Mouse (Mus musculus) right cerebral cortex, adult 18-20 months (tissue): Measurements from ENCODE around the gene Clcc1.
"Not testable (repeated sequence)": the region's sequence is repeated elsewhere in the genome, so short reads cannot be mapped to it uniquely, and the experiment has no call there.

Experiments used
- DNase-seq: peaks from one replicate; pipeline ENCODE4 v3.0.0; 2022; ENCODE audit warnings: mixed read lengths

The Clcc1 gene

GRCm38 (mm10) chr3:108653710-108654379, at the start of gene Clcc1:
TSS of gene Clcc1 (plus strand) at chr3:108653913.
- DNase-seq: peak; percentile 97

GRCm38 (mm10) chr3:108608906-108609305, 44.8 kb upstream of the Clcc1 start:
- DNase-seq: no peak

- DNase-seq: no peak
These were observed 19.0 kb upstream of the Clcc1 start for GRCm38 (mm10) chr3:108634761-108635160.

- DNase-seq: no peak
These were observed 14.3 kb upstream of the Clcc1 start for GRCm38 (mm10) chr3:108639412-108639811.

GRCm38 (mm10) chr3:108640998-108641397, 12.7 kb upstream of the Clcc1 start:
- no peak for DNase-seq

- no peak for DNase-seq
These were observed 8.9 kb upstream of the Clcc1 start for GRCm38 (mm10) chr3:108644856-108645255.

GRCm38 (mm10) chr3:108646036-108646435, 7.7 kb upstream of the Clcc1 start:
- no peak for DNase-seq

GRCm38 (mm10) chr3:108647681-108648080, 6.0 kb upstream of the Clcc1 start:
- not testable (repeated sequence) for DNase-seq

GRCm38 (mm10) chr3:108652866-108653642, 659 bp upstream of the Clcc1 start:
- DNase-seq: no peak

- no peak for DNase-seq
These were observed 853 bp downstream of the Clcc1 start for GRCm38 (mm10) chr3:108654566-108654965.

GRCm38 (mm10) chr3:108655486-108655885, 1.8 kb downstream of the Clcc1 start:
- no peak for DNase-seq

GRCm38 (mm10) chr3:108658612-108659011, 4.9 kb downstream of the Clcc1 start:
- DNase-seq: peak; percentile 17

- DNase-seq: no peak
These were observed 7.2 kb downstream of the Clcc1 start for GRCm38 (mm10) chr3:108660941-108661340.

GRCm38 (mm10) chr3:108676616-108677015, 22.9 kb downstream of the Clcc1 start:
- DNase-seq: no peak

- DNase-seq: no peak
These were observed 27.3 kb downstream of the Clcc1 start for GRCm38 (mm10) chr3:108681004-108681403.

- not testable (repeated sequence) for DNase-seq
These were observed 29.9 kb downstream of the Clcc1 start for GRCm38 (mm10) chr3:108683597-108683996.

GRCm38 (mm10) chr3:108685701-108686100, 32.0 kb downstream of the Clcc1 start:
- no peak for DNase-seq

- DNase-seq: no peak
These were observed 35.3 kb downstream of the Clcc1 start for GRCm38 (mm10) chr3:108689015-108689441.

- DNase-seq: no peak
These were observed 35.7 kb downstream of the Clcc1 start for GRCm38 (mm10) chr3:108689446-108689845.

GRCm38 (mm10) chr3:108689979-108690378, 36.3 kb downstream of the Clcc1 start:
- DNase-seq: no peak

GRCm38 (mm10) chr3:108694321-108694720, 40.6 kb downstream of the Clcc1 start:
- peak; percentile 40 for DNase-seq

GRCm38 (mm10) chr3:108698662-108699061, 44.9 kb downstream of the Clcc1 start:
- no peak for DNase-seq

GRCm38 (mm10) chr3:108699786-108700185, 46.1 kb downstream of the Clcc1 start:
- DNase-seq: no peak

- DNase-seq: no peak
These were observed 47.5 kb downstream of the Clcc1 start for GRCm38 (mm10) chr3:108701256-108701655.
